Mouse (Mus musculus) T-helper 17 cell (primary cell): ENCODE measurements around the gene Crtc1.

Source experiments
- in situ Hi-C, 2 experiments: fragments of 300-600 bp; cut with MboI, MseI; formaldehyde crosslinking; loops; 1 replicate in 1 of 2; 2 replicates in 1 of 2; pipeline ENCODE4 v1.15.1; 2025; ENCODE audit warnings: high pct_unique_total_duplicates in 2 of 2

Crtc1 gene

GRCm38 (mm10) chr8:70352657-70353151 is 86.7 kb downstream of the Crtc1 start:
- in situ Hi-C loops, result no loop called here

GRCm38 (mm10) chr8:70352000-70352384 is 87.4 kb downstream of the Crtc1 start:
- in situ Hi-C loops, result no loop called here

DNA sequence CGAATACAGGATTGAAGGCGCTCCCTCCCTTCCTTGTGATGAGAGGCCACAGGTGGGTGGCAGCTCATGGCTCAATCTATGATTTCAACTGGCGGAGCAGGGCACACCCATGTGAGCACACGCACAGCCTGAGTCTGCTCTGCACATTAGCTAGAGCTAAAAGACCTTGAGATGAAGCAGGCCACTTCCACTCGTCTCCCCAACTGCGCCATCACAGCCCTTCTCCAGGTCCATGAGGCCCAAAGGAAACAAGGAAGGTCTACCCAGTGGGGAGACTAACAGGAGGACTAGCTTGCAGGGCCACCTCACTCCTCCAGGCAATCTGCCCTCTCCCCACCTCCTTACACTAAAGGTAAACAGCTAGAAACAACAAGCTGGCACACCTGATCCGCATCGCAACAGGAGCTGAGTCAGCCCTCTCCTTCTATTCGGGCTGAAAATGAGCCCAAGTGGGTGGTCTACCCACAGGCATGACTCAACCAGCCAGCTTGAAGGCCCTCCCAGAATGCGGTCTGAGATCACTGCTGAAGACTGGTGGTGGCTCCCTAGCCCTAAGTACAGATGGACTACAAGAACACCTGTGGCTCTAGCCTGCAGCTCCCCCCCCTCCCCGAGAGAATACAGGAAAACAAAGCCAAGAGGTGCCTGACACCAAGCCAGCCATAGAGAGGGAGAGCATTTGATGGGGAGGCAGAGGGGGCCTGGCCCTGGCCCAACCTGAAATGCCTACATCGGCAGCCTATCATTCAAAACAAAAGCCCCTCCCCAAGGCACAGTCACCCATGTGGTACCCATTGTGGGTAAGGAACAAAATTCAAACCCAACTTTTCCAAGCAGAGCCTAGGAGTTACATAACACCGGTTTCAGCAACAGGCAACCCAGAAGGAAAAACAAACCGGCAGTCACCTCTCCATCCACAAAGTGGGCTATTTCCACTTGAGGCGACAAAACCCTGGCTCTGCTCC is 88.1 kb downstream of the Crtc1 start:
- in situ Hi-C loops, result no loop called here

DNA sequence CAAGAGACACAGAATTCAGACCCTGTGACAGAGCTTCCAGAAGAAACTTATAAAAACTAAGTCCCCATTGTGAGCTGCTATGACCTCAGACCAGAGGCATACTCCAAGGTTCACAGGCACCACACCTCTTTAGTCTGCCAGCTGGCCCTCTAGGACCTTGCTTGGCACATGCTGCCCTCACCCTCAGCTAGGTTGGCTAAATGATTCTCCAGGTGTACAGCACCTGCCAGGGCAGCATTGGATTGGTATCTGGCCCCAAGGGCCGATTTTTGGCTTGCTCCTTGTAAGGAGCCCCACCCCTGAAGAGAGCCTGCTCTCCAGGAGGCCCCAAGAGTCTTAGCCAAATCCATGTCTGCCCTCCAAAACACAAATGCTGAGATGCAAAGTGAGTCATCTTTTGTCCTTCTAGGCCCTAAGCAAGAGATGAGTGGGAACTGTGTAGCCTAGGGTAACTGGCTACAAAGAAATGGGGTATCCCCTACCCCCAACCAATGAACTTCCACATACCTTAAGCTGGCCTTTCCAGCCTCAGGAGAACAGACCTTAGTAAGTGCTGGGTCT is 91.4 kb downstream of the Crtc1 start:
- in situ Hi-C loops, result no loop called here

DNA sequence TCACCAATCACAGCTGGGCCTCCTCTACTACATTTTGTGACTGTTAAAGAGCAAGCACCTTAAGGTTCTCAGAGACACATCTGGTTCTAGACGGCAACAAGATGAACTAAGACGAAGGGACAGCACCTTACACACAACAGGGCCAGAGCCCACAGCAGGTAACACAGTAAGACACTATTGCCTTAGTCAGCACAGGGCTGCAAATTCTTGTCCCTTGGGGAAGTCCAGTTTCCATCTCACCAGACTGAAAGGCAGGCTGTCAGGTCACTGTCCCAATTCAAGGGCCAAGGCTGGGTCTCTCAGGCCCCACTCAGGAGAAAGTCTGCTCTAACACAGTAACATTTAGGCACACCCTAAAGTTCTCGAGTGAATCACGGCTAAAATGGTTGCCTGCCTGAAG is 91.9 kb downstream of the Crtc1 start:
- in situ Hi-C loops, result no loop called here

- in situ Hi-C loops, result no loop called here
Measured at GRCm38 (mm10) chr8:70344279-70344678, 95.1 kb downstream of the Crtc1 start.

DNA sequence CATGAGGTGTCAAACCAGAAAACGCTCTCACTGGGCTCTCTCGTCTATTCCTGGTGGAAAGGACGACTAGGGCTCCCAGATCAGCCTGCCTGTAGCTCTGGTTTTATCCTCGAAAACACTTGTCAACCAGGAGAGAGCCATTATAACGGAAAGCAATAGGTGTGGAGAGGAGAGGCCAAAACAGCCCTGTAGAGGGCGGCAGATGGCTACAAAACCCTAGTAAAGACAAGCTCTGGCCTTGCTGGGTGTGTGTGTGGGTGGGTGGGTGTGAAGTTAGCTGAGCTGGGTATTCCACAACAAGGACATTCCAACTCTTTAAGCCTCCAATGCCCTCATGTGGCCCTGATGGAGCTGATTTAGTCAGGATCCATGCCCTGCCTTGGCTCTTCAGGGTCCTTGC is 95.7 kb downstream of the Crtc1 start:
- in situ Hi-C loops, result no loop called here

DNA sequence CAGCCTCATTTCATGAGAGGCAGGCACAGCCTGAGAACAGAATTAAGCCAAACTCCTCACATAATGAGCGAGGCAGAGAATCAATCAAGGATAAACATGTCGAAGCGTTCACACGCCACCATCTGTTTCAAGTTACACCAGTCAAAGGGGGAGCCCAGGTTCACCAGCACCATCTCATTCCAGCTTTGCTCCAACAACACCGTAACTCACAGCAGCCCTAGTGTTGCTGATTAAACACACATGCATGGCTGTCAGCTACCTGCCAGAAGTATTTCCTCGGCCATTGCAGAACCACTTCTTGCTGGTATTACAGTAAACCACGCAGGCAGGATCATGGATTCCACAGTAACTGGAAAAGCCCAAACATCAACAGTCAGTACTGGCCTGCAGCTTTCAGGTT is 96.3 kb downstream of the Crtc1 start:
- in situ Hi-C loops, result no loop called here

- in situ Hi-C loops, result no loop called here
Measured at GRCm38 (mm10) chr8:70342007-70342406, 97.4 kb downstream of the Crtc1 start.

GRCm38 (mm10) chr8:70340659-70341058 is 98.7 kb downstream of the Crtc1 start:
- in situ Hi-C loops, result no loop called here

DNA sequence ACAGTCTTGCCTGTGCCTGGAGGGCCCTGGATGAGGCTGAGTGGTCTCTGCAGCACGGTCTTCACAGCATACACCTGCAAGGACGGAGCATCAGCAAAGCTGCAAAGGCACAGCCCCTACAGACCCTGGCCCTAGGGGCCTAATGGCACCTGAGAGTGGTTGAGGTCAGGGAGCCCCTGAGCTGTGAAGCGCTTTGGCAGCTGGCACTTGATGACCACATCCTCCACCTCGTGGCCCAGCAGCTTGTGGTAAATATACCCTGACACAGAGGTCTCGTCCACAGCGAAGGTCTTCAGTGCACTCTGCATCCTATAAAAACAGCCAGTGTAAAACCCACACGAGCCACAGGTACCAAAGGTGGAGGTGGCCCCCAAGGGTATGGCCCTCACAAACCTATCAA is 100.4 kb downstream of the Crtc1 start:
- in situ Hi-C loops, result no loop called here

- in situ Hi-C loops, result no loop called here
Measured at GRCm38 (mm10) chr8:70332878-70333202, 106.5 kb downstream of the Crtc1 start.
